Mouse (Mus musculus) thymus, adult 18-20 months (tissue): Measurements from ENCODE around the gene C730034F03Rik.

Experiments used
- DNase-seq, 2 experiments: peaks; one replicate each; pipeline ENCODE4 v3.0.0; 2022; ENCODE audit warnings: mixed read lengths in 2 of 2

C730034F03Rik gene

GRCm38 (mm10) chr15:89476475-89476815 is 47.1 kb downstream of the C730034F03Rik start:
- DNase-seq, result no peak

- no peak for DNase-seq
These were observed 47.7 kb downstream of the C730034F03Rik start, which contains the start of gene Arsa for GRCm38 (mm10) chr15:89477091-89477491. Gene Arsa, minus strand, starts transcription at chr15:89477425.

GRCm38 (mm10) chr15:89477806-89478205 is 48.4 kb downstream of the C730034F03Rik start:
- no peak for DNase-seq

GRCm38 (mm10) chr15:89478622-89479021 is 49.2 kb downstream of the C730034F03Rik start:
- no peak for DNase-seq
